In genomic region chr13:5802079-5802478, GRCm38 (mm10) we compare ENCODE assay signal across 8 mouse cellular contexts. TPM values are rescaled to one million over a fixed set of nuclear protein-coding genes. Genes with fewer than 3 reads are reported as not detected.
A peak's percentile ranks its signal among the peaks of the same experiment; 100 is the strongest.
DNase-seq lines count a peak whose midpoint lies in the region; ATAC-seq lines count a peak whose summit lies in the region.

No protein-coding gene starts in this region.

- peak; percentile 41 for ATAC-seq in granulocyte monocyte progenitor cell, adult 5-6 weeks (replicated peaks; ENCODE audit: poor library complexity, severe bottlenecking)

- peak; percentile 28 for DNase-seq in adrenal gland, adult 2 months
- DNase-seq in adrenal gland, adult 18-20 months (ENCODE audit: low spot score in 2 of 2), result no peak
- DNase-seq in 3134 (ENCODE audit: extremely low read depth, insufficient read length, low spot score), result peak; percentile 51
- peak; percentile 22 to 38 for DNase-seq in kidney, postnatal 4 days
- no peak for DNase-seq in frontal cortex, postnatal 36 days (ENCODE audit: low spot score in 2 of 2)
- no peak for DNase-seq in right cerebral cortex, adult 18-20 months
- no peak for DNase-seq in cerebellum, adult 11-12 months

RNA-seq across cellular contexts. Expression of gene Klf6, which starts 59.2 kb away (rescaled TPM):
- 10 to 100 TPM; 33.7 to 40.0 TPM for total RNA-seq in adrenal gland, adult 2 months (2021)
- polyA plus RNA-seq in adrenal gland, adult 2 months (2012; rRNA removed), result 11.4 and 11.8 TPM in 2 replicates
- 10 to 100 TPM; 42.6 to 57.3 TPM for total RNA-seq in adrenal gland, adult 18-20 months (2021)
- 8.9 and 11.3 TPM in 2 replicates for total RNA-seq in granulocyte monocyte progenitor cell, adult 5-6 weeks (2014; fragmentation: Nextera tagmentation)
- total RNA-seq in granulocyte monocyte progenitor cell, adult 5-6 weeks (2017), result 59.3 and 73.1 TPM in 2 replicates

Comparison
In these comparisons a context has a peak if more than half of its experiments do, and no peak if none do; other contexts are left out.
1. DNase-seq: peak in adrenal gland, adult 2 months (single experiment), 3134 (single experiment) and kidney, postnatal 4 days (2 of 2); none in adrenal gland, adult 18-20 months (0 of 2), frontal cortex, postnatal 36 days (0 of 2), right cerebral cortex, adult 18-20 months (single experiment) and cerebellum, adult 11-12 months (single experiment).